Mouse (Mus musculus): ENCODE measurements around the gene Rps6ka3. TPM values are rescaled to one million over a fixed set of nuclear protein-coding genes. Genes with fewer than 3 reads are reported as not detected.

Rps6ka3 gene
- polyA plus RNA-seq, 1 experiment from 2014 or later, result 6.2 TPM

DNA sequence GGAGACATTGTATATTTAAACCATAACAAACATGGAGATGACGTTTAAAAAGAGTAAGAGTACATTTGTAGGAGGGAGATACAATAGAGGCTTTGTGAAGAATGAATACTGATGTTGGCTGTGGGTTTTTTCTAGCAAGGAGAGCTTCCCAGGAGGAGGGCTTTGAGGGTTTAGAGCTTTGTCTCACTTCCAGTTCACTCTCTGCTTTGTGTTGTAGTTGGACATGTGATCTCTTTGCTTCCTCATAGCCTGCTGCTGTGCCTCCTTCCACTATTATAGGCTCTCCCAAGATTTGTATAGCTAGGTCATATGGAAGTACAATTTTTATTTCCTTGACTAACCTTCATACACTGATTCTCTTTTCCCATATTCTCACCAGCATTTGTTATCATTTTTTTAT lies 27.2 kb downstream of the Rps6ka3 start:
- no peaks in the 10 kb centered on the region for H3K36me3 ChIP-seq (ENCODE audit: control insufficient read depth, insufficient read depth, low read length)
- H3K4me3 ChIP-seq (ENCODE audit: low read depth, low read length), result no peak overlapping the region
- 53% methylated on average over 1 of the region's 1 CpGs for WGBS
- H3K27me3 ChIP-seq (ENCODE audit: control insufficient read depth, insufficient read depth, low read length), result no peaks in the 10 kb centered on the region
- H3K9me3 ChIP-seq (ENCODE audit: control insufficient read depth, low read length), result no peaks in the 10 kb centered on the region
- H3K27ac ChIP-seq (replicated peaks; ENCODE audit: low read depth, low read length), result no peak overlapping the region
- no peak for ATAC-seq (ENCODE audit: insufficient number of reproducible peaks, low FRiP score, low TSS enrichment, low read depth)
- H3K4me2 ChIP-seq (ENCODE audit: low read depth, severe bottlenecking), result no peak overlapping the region
- no peak for DNase-seq (ENCODE audit: low spot score)
- no peaks in the 10 kb centered on the region for H3K4me1 ChIP-seq (ENCODE audit: control insufficient read depth, insufficient read depth, low read length)
- no peak overlapping the region for H3K9ac ChIP-seq (ENCODE audit: low read length)

GRCm38 (mm10) chrX:159254001-159254884 lies 44.1 kb downstream of the Rps6ka3 start:
- peak; percentile 34 for DNase-seq (ENCODE audit: low spot score)
- H3K4me1 ChIP-seq (ENCODE audit: control insufficient read depth, insufficient read depth, low read length), result no peaks in the 10 kb centered on the region
- H3K9me3 ChIP-seq (ENCODE audit: control insufficient read depth, low read length), result no peaks in the 10 kb centered on the region
- 20% methylated on average over 25 of the region's 27 CpGs for WGBS
- peak overlapping the region; percentile 45 for H3K4me2 ChIP-seq (ENCODE audit: low read depth, severe bottlenecking)
- H3K27me3 ChIP-seq (ENCODE audit: control insufficient read depth, insufficient read depth, low read length), result peaks cover 7% of the 10 kb centered on the region
- no peak overlapping the region; the same call in 1 of the 2 replicates for H3K27ac ChIP-seq (replicated peaks; ENCODE audit: low read depth, low read length)
- no peak for ATAC-seq (ENCODE audit: insufficient number of reproducible peaks, low FRiP score, low TSS enrichment, low read depth)
- H3K9ac ChIP-seq (ENCODE audit: low read length), result no peak overlapping the region
- peak overlapping the region; percentile 67 for H3K4me3 ChIP-seq (ENCODE audit: low read depth, low read length)
- H3K36me3 ChIP-seq (ENCODE audit: control insufficient read depth, insufficient read depth, low read length), result no peaks in the 10 kb centered on the region

DNA sequence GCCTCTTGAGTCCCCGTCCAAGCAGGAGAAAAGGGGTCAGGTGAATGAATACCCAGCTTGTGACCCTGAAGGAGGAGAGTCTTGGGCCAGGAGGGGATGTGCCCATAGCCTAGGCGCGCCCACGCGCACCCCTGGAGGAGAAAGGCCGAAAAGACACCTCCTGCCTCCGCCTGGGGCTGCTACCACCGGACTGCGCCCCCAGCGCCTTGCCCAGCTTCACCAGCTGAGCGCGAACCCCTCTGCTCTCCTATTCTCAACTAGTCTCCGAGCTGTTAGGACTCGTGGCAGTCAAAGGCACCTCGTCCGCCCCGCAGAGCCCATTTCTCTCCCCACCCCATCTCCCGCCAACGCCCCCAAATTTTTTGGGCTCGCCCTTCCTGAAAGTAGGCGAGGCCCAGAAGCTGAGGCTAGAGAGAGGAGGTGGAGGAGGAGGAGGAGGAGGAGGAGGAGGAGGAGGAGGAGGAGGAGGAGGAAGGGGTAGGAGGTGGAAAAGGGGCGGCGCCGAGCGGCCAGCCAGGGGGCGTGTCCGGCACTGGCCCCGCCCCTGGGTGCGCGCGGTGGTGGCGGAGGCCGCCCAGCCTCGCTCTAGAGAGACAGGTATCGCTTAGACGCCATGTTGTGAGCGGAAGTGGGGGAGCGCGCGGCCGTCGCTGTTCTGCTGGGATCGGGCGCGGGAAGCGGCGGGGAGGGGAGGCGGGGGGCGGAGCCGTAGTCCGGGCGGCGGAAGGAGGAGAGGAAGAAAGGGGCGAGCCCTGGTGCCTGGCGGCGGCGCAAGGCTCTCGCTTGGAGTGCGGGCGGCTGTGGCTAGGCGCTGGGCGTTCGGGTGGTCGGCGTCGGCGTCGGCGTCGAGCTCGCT lies 45.2 kb downstream of the Rps6ka3 start:
- ATAC-seq (ENCODE audit: insufficient number of reproducible peaks, low FRiP score, low TSS enrichment, low read depth), result peak; percentile 96
- Histone ChIP-seq H3K4me3 (ENCODE audit: low read depth, low read length) (peak overlapping the region; percentile 67), H3K27me3 (ENCODE audit: control insufficient read depth, insufficient read depth, low read length) (peaks cover 7% of the 10 kb centered on the region), H3K9me3 (ENCODE audit: control insufficient read depth, low read length) (no peaks in the 10 kb centered on the region), H3K4me2 (ENCODE audit: low read depth, severe bottlenecking) (peak overlapping the region; percentile 54), H3K36me3 (ENCODE audit: control insufficient read depth, insufficient read depth, low read length) (no peaks in the 10 kb centered on the region), H3K27ac (replicated peaks; ENCODE audit: low read depth, low read length) (peak overlapping the region; percentile 70), H3K9ac (ENCODE audit: low read length) (peak overlapping the region; percentile 65), H3K4me1 (ENCODE audit: control insufficient read depth, insufficient read depth, low read length) (no peaks in the 10 kb centered on the region)
- peak; percentile 88 for DNase-seq (ENCODE audit: low spot score)
- WGBS, result 12% methylated on average over 50 of the region's 71 CpGs

GRCm38 (mm10) chrX:159256040-159256852 lies 46.1 kb downstream of the Rps6ka3 start:
- Histone ChIP-seq H3K4me1 (ENCODE audit: control insufficient read depth, insufficient read depth, low read length) (no peaks in the 10 kb centered on the region), H3K27me3 (ENCODE audit: control insufficient read depth, insufficient read depth, low read length) (peaks cover 7% of the 10 kb centered on the region), H3K36me3 (ENCODE audit: control insufficient read depth, insufficient read depth, low read length) (no peaks in the 10 kb centered on the region), H3K9ac (ENCODE audit: low read length) (peak overlapping the region; percentile 65), H3K9me3 (ENCODE audit: control insufficient read depth, low read length) (no peaks in the 10 kb centered on the region), H3K4me2 (ENCODE audit: low read depth, severe bottlenecking) (peak overlapping the region; percentile 54), H3K27ac (replicated peaks; ENCODE audit: low read depth, low read length) (peak overlapping the region; percentile 70), H3K4me3 (ENCODE audit: low read depth, low read length) (peak overlapping the region; percentile 67)
- 15% methylated on average over 38 of the region's 57 CpGs for WGBS
- ATAC-seq (ENCODE audit: insufficient number of reproducible peaks, low FRiP score, low TSS enrichment, low read depth), result peak; percentile 32
- DNase-seq (ENCODE audit: low spot score), result no peak

GRCm38 (mm10) chrX:159256921-159257421 lies 46.9 kb downstream of the Rps6ka3 start:
- ATAC-seq (ENCODE audit: insufficient number of reproducible peaks, low FRiP score, low TSS enrichment, low read depth) (no peak), DNase-seq (ENCODE audit: low spot score) (peak; percentile 57)
- Histone ChIP-seq H3K9ac (ENCODE audit: low read length) (peak overlapping the region; percentile 65), H3K4me1 (ENCODE audit: control insufficient read depth, insufficient read depth, low read length) (no peaks in the 10 kb centered on the region), H3K27ac (replicated peaks; ENCODE audit: low read depth, low read length) (no peak overlapping the region), H3K27me3 (ENCODE audit: control insufficient read depth, insufficient read depth, low read length) (peaks cover 7% of the 10 kb centered on the region), H3K36me3 (ENCODE audit: control insufficient read depth, insufficient read depth, low read length) (no peaks in the 10 kb centered on the region), H3K4me2 (ENCODE audit: low read depth, severe bottlenecking) (peak overlapping the region; percentile 54), H3K9me3 (ENCODE audit: control insufficient read depth, low read length) (no peaks in the 10 kb centered on the region), H3K4me3 (ENCODE audit: low read depth, low read length) (peak overlapping the region; percentile 67)
- WGBS, result 18% methylated on average over 20 of the region's 20 CpGs

DNA sequence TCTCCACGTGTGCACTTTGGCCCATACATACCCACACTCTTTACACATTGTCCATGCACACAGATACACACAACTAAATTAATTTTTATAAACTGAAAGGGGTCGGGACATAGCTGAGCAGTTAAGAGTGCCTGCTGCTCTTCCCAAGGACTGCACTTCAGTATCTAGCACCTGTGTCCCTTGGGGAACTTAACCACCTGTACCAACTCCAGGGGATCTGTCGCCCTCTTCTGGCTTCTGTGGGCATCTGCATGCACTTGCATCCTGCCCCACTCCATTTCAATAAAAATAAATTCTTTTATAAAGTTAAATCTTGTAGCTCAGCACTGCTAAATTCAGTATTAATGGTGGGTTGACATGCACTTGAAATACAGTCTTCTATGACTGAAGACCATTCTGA lies 54.6 kb downstream of the Rps6ka3 start:
- WGBS, result 40% methylated on average over 3 of the region's 3 CpGs
- H3K27ac ChIP-seq (replicated peaks; ENCODE audit: low read depth, low read length), result no peak overlapping the region
- no peaks in the 10 kb centered on the region for H3K9me3 ChIP-seq (ENCODE audit: control insufficient read depth, low read length)
- ATAC-seq (ENCODE audit: insufficient number of reproducible peaks, low FRiP score, low TSS enrichment, low read depth), result no peak
- no peaks in the 10 kb centered on the region for H3K36me3 ChIP-seq (ENCODE audit: control insufficient read depth, insufficient read depth, low read length)
- no peak overlapping the region for H3K4me2 ChIP-seq (ENCODE audit: low read depth, severe bottlenecking)
- no peak for DNase-seq (ENCODE audit: low spot score)
- no peaks in the 10 kb centered on the region for H3K4me1 ChIP-seq (ENCODE audit: control insufficient read depth, insufficient read depth, low read length)
- no peak overlapping the region for H3K4me3 ChIP-seq (ENCODE audit: low read depth, low read length)
- no peaks in the 10 kb centered on the region for H3K27me3 ChIP-seq (ENCODE audit: control insufficient read depth, insufficient read depth, low read length)
- no peak overlapping the region for H3K9ac ChIP-seq (ENCODE audit: low read length)

- Histone ChIP-seq H3K4me3 (ENCODE audit: low read depth, low read length) (no peak overlapping the region), H3K9ac (ENCODE audit: low read length) (no peak overlapping the region), H3K36me3 (ENCODE audit: control insufficient read depth, insufficient read depth, low read length) (no peaks in the 10 kb centered on the region), H3K4me2 (ENCODE audit: low read depth, severe bottlenecking) (no peak overlapping the region), H3K4me1 (ENCODE audit: control insufficient read depth, insufficient read depth, low read length) (no peaks in the 10 kb centered on the region), H3K27ac (replicated peaks; ENCODE audit: low read depth, low read length) (no peak overlapping the region), H3K27me3 (ENCODE audit: control insufficient read depth, insufficient read depth, low read length) (no peaks in the 10 kb centered on the region), H3K9me3 (ENCODE audit: control insufficient read depth, low read length) (no peaks in the 10 kb centered on the region)
- peak; percentile 21 for DNase-seq (ENCODE audit: low spot score)
- ATAC-seq (ENCODE audit: insufficient number of reproducible peaks, low FRiP score, low TSS enrichment, low read depth), result no peak
Measured at GRCm38 (mm10) chrX:159269072-159269471, 59.0 kb downstream of the Rps6ka3 start.

GRCm38 (mm10) chrX:159286765-159287164 lies 76.7 kb downstream of the Rps6ka3 start:
- 71% methylated on average over 5 of the region's 5 CpGs for WGBS
- Histone ChIP-seq H3K27ac (replicated peaks; ENCODE audit: low read depth, low read length) (no peak overlapping the region), H3K27me3 (ENCODE audit: control insufficient read depth, insufficient read depth, low read length) (no peaks in the 10 kb centered on the region), H3K4me2 (ENCODE audit: low read depth, severe bottlenecking) (no peak overlapping the region), H3K4me1 (ENCODE audit: control insufficient read depth, insufficient read depth, low read length) (no peaks in the 10 kb centered on the region), H3K9ac (ENCODE audit: low read length) (no peak overlapping the region), H3K9me3 (ENCODE audit: control insufficient read depth, low read length) (no peaks in the 10 kb centered on the region), H3K4me3 (ENCODE audit: low read depth, low read length) (no peak overlapping the region), H3K36me3 (ENCODE audit: control insufficient read depth, insufficient read depth, low read length) (no peaks in the 10 kb centered on the region)
- no peak for DNase-seq (ENCODE audit: low spot score)
- no peak for ATAC-seq (ENCODE audit: insufficient number of reproducible peaks, low FRiP score, low TSS enrichment, low read depth)
